Mouse (Mus musculus): ENCODE data around the gene Pptc7.

GRCm38 (mm10) chr5:122249281-122249680 is 34.9 kb upstream of the Pptc7 start:
- TF ChIP-seq CTCF (IDR thresholded peaks at IDR 0.05; ENCODE audit: control insufficient read depth, insufficient read depth, insufficient replicate concordance, low read depth, low read length) (no peak), POLR2A (IDR thresholded peaks at IDR 0.05; ENCODE audit: control insufficient read depth, low read depth, low read length) (no peak)
